Mouse (Mus musculus): ENCODE results near the gene Hnrnph1. TPM values are rescaled to one million over a fixed set of nuclear protein-coding genes. Genes with fewer than 3 reads are reported as not detected.

Gene Hnrnph1
- 475 and 496 TPM in 2 replicates for polyA plus RNA-seq (2014; fragmentation: Nextera tagmentation; extraction: Ambion mirVana)

GRCm38 (mm10) chr11:50376911-50377891 lies at the start of gene Hnrnph1:
Gene Hnrnph1, plus strand, starts transcription at chr11:50376990.
- Histone ChIP-seq H3K27ac (ENCODE audit: low read length) (peak within 1 kb of the TSS; percentile 100), H3K4me1 (ENCODE audit: control insufficient read depth, insufficient read depth, low read length) (peaks cover 14% of the 10 kb centered on the region), H3K9ac (replicated peaks; ENCODE audit: low read depth, low read length) (peak within 1 kb of the TSS; percentile 97), H3K27me3 (ENCODE audit: control insufficient read depth, insufficient read depth, low read length) (no peaks in the 10 kb centered on the region), H3K9me3 (ENCODE audit: control insufficient read depth, low read depth, low read length) (no peaks in the 10 kb centered on the region), H3K4me3 (ENCODE audit: low read depth, low read length) (peak within 1 kb of the TSS; percentile 95), H3K36me3 (ENCODE audit: control insufficient read depth, insufficient read depth, low read length) (peaks cover 22% of the 10 kb centered on the region), H3K4me2 (replicated peaks; ENCODE audit: low read depth, low read length) (peak within 1 kb of the TSS; percentile 91)
- ATAC-seq (ENCODE audit: insufficient number of reproducible peaks, insufficient read depth, low FRiP score, low read depth): peak; percentile 93
- under 1% methylated on average over 76 of the region's 76 CpGs for WGBS

GRCm38 (mm10) chr11:50328075-50328625 lies 48.6 kb upstream of the Hnrnph1 start:
- H3K4me2 ChIP-seq (replicated peaks; ENCODE audit: low read depth, low read length): no peak overlapping the region
- H3K4me1 ChIP-seq (ENCODE audit: control insufficient read depth, insufficient read depth, low read length): peaks cover 14% of the 10 kb centered on the region
- WGBS: 89% methylated on average over 3 of the region's 3 CpGs
- H3K27ac ChIP-seq (ENCODE audit: low read length): no peak overlapping the region
- ATAC-seq (ENCODE audit: insufficient number of reproducible peaks, insufficient read depth, low FRiP score, low read depth): no peak
- no peak overlapping the region for H3K9ac ChIP-seq (replicated peaks; ENCODE audit: low read depth, low read length)
- H3K36me3 ChIP-seq (ENCODE audit: control insufficient read depth, insufficient read depth, low read length): no peaks in the 10 kb centered on the region
- no peak overlapping the region for H3K4me3 ChIP-seq (ENCODE audit: low read depth, low read length)
- no peaks in the 10 kb centered on the region for H3K27me3 ChIP-seq (ENCODE audit: control insufficient read depth, insufficient read depth, low read length)
- no peaks in the 10 kb centered on the region for H3K9me3 ChIP-seq (ENCODE audit: control insufficient read depth, low read depth, low read length)

- H3K36me3 ChIP-seq (ENCODE audit: control insufficient read depth, insufficient read depth, low read length): no peaks in the 10 kb centered on the region
- H3K4me3 ChIP-seq (ENCODE audit: low read depth, low read length): no peak overlapping the region
- H3K27me3 ChIP-seq (ENCODE audit: control insufficient read depth, insufficient read depth, low read length): no peaks in the 10 kb centered on the region
- no peak for ATAC-seq (ENCODE audit: insufficient number of reproducible peaks, insufficient read depth, low FRiP score, low read depth)
- no peaks in the 10 kb centered on the region for H3K9me3 ChIP-seq (ENCODE audit: control insufficient read depth, low read depth, low read length)
- 94% methylated on average over 1 of the region's 1 CpGs for WGBS
- peaks cover 8% of the 10 kb centered on the region; the same call in 1 of the 2 replicates for H3K4me1 ChIP-seq (ENCODE audit: control insufficient read depth, insufficient read depth, low read length)
- no peak overlapping the region for H3K4me2 ChIP-seq (replicated peaks; ENCODE audit: low read depth, low read length)
- H3K27ac ChIP-seq (ENCODE audit: low read length): no peak overlapping the region
- H3K9ac ChIP-seq (replicated peaks; ENCODE audit: low read depth, low read length): no peak overlapping the region
These were observed 47.4 kb upstream of the Hnrnph1 start for GRCm38 (mm10) chr11:50329378-50329777.

GRCm38 (mm10) chr11:50333181-50333580 lies 43.6 kb upstream of the Hnrnph1 start:
- no peak for ATAC-seq (ENCODE audit: insufficient number of reproducible peaks, insufficient read depth, low FRiP score, low read depth)
- no peaks in the 10 kb centered on the region for H3K9me3 ChIP-seq (ENCODE audit: control insufficient read depth, low read depth, low read length)
- H3K36me3 ChIP-seq (ENCODE audit: control insufficient read depth, insufficient read depth, low read length): no peaks in the 10 kb centered on the region
- no peak overlapping the region for H3K27ac ChIP-seq (ENCODE audit: low read length)
- no peak overlapping the region for H3K4me3 ChIP-seq (ENCODE audit: low read depth, low read length)
- WGBS: 84% methylated on average over 3 of the region's 3 CpGs
- no peaks in the 10 kb centered on the region for H3K4me1 ChIP-seq (ENCODE audit: control insufficient read depth, insufficient read depth, low read length)
- H3K27me3 ChIP-seq (ENCODE audit: control insufficient read depth, insufficient read depth, low read length): no peaks in the 10 kb centered on the region
- H3K9ac ChIP-seq (replicated peaks; ENCODE audit: low read depth, low read length): no peak overlapping the region
- H3K4me2 ChIP-seq (replicated peaks; ENCODE audit: low read depth, low read length): no peak overlapping the region

- WGBS: 30% methylated on average over 1 of the region's 1 CpGs
- Histone ChIP-seq H3K9me3 (ENCODE audit: control insufficient read depth, low read depth, low read length) (no peaks in the 10 kb centered on the region), H3K27me3 (ENCODE audit: control insufficient read depth, insufficient read depth, low read length) (no peaks in the 10 kb centered on the region), H3K27ac (ENCODE audit: low read length) (no peak overlapping the region), H3K4me2 (replicated peaks; ENCODE audit: low read depth, low read length) (no peak overlapping the region), H3K4me3 (ENCODE audit: low read depth, low read length) (no peak overlapping the region), H3K36me3 (ENCODE audit: control insufficient read depth, insufficient read depth, low read length) (no peaks in the 10 kb centered on the region), H3K9ac (replicated peaks; ENCODE audit: low read depth, low read length) (no peak overlapping the region), H3K4me1 (ENCODE audit: control insufficient read depth, insufficient read depth, low read length) (no peaks in the 10 kb centered on the region)
- no peak for ATAC-seq (ENCODE audit: insufficient number of reproducible peaks, insufficient read depth, low FRiP score, low read depth)
These were observed 40.7 kb upstream of the Hnrnph1 start for GRCm38 (mm10) chr11:50336126-50336525.

- Histone ChIP-seq H3K4me2 (replicated peaks; ENCODE audit: low read depth, low read length) (no peak overlapping the region), H3K4me3 (ENCODE audit: low read depth, low read length) (no peak overlapping the region), H3K27ac (ENCODE audit: low read length) (no peak overlapping the region), H3K9me3 (ENCODE audit: control insufficient read depth, low read depth, low read length) (no peaks in the 10 kb centered on the region), H3K36me3 (ENCODE audit: control insufficient read depth, insufficient read depth, low read length) (no peaks in the 10 kb centered on the region), H3K9ac (replicated peaks; ENCODE audit: low read depth, low read length) (no peak overlapping the region), H3K27me3 (ENCODE audit: control insufficient read depth, insufficient read depth, low read length) (no peaks in the 10 kb centered on the region), H3K4me1 (ENCODE audit: control insufficient read depth, insufficient read depth, low read length) (no peaks in the 10 kb centered on the region)
- no peak for ATAC-seq (ENCODE audit: insufficient number of reproducible peaks, insufficient read depth, low FRiP score, low read depth)
- WGBS: 69% methylated on average over 4 of the region's 4 CpGs
These were observed 39.9 kb upstream of the Hnrnph1 start for GRCm38 (mm10) chr11:50336891-50337290.

GRCm38 (mm10) chr11:50345486-50345885 lies 31.3 kb upstream of the Hnrnph1 start:
- Histone ChIP-seq H3K4me1 (ENCODE audit: control insufficient read depth, insufficient read depth, low read length) (no peaks in the 10 kb centered on the region), H3K27me3 (ENCODE audit: control insufficient read depth, insufficient read depth, low read length) (no peaks in the 10 kb centered on the region), H3K36me3 (ENCODE audit: control insufficient read depth, insufficient read depth, low read length) (no peaks in the 10 kb centered on the region), H3K4me3 (ENCODE audit: low read depth, low read length) (no peak overlapping the region), H3K4me2 (replicated peaks; ENCODE audit: low read depth, low read length) (no peak overlapping the region), H3K9ac (replicated peaks; ENCODE audit: low read depth, low read length) (no peak overlapping the region), H3K9me3 (ENCODE audit: control insufficient read depth, low read depth, low read length) (no peaks in the 10 kb centered on the region), H3K27ac (ENCODE audit: low read length) (no peak overlapping the region)
- WGBS: 59% methylated on average over 4 of the region's 4 CpGs
- ATAC-seq (ENCODE audit: insufficient number of reproducible peaks, insufficient read depth, low FRiP score, low read depth): no peak

GRCm38 (mm10) chr11:50346256-50347032 lies 30.3 kb upstream of the Hnrnph1 start:
- Histone ChIP-seq H3K9me3 (ENCODE audit: control insufficient read depth, low read depth, low read length) (no peaks in the 10 kb centered on the region), H3K9ac (replicated peaks; ENCODE audit: low read depth, low read length) (no peak overlapping the region), H3K4me3 (ENCODE audit: low read depth, low read length) (no peak overlapping the region), H3K27ac (ENCODE audit: low read length) (no peak overlapping the region), H3K4me1 (ENCODE audit: control insufficient read depth, insufficient read depth, low read length) (no peaks in the 10 kb centered on the region), H3K27me3 (ENCODE audit: control insufficient read depth, insufficient read depth, low read length) (no peaks in the 10 kb centered on the region), H3K4me2 (replicated peaks; ENCODE audit: low read depth, low read length) (no peak overlapping the region), H3K36me3 (ENCODE audit: control insufficient read depth, insufficient read depth, low read length) (no peaks in the 10 kb centered on the region)
- ATAC-seq (ENCODE audit: insufficient number of reproducible peaks, insufficient read depth, low FRiP score, low read depth): no peak
- 86% methylated on average over 9 of the region's 9 CpGs for WGBS

Data from stomach, embryonic 14.5 days (tissue).